Mouse (Mus musculus) forebrain, postnatal 0 days (tissue): ENCODE data around the gene Tmod1. TPM values are rescaled to one million over a fixed set of nuclear protein-coding genes. Genes with fewer than 3 reads are reported as not detected.
A peak's percentile ranks its signal among the peaks of the same experiment; 100 is the strongest.

Experiments used
- ATAC-seq: fragments of 200-750 bp; cut with Nextera tagmentation; 2 replicates; pipeline ENCODE4 v1.8.0; 2017; ENCODE audit warnings: mild to moderate bottlenecking, moderate library complexity
- DNase-seq: peaks from one replicate; pipeline ENCODE4 v3.0.0-alpha.2; 2015
- H3K27ac ChIP-seq: fragments of 300-500 bp; sonication (generic); 2 replicates; pipeline ENCODE4 v1.5.1; 2014; ENCODE audit warnings: low read depth, mild to moderate bottlenecking, antibody characterized with exemption, low read length, moderate library complexity, mixed read lengths
- H3K27me3 ChIP-seq: fragments of 300-500 bp; sonication (generic); 2 replicates; pipeline ENCODE4 v1.6.1; 2014; ENCODE audit warnings: mild to moderate bottlenecking, low read length, mixed read lengths; ENCODE audit not compliant: insufficient read depth
- H3K36me3 ChIP-seq: fragments of 300-500 bp; sonication (generic); 2 replicates; pipeline ENCODE4 v1.6.1; 2014; ENCODE audit warnings: mild to moderate bottlenecking, moderate library complexity; ENCODE audit not compliant: insufficient read depth
- H3K4me1 ChIP-seq: fragments of 300-500 bp; sonication (generic); 2 replicates; pipeline ENCODE4 v1.6.1; 2014; ENCODE audit warnings: antibody characterized with exemption; ENCODE audit not compliant: insufficient read depth
- H3K4me2 ChIP-seq: fragments of 300-500 bp; sonication (generic); 2 replicates; pipeline ENCODE4 v1.6.1; 2014; ENCODE audit warnings: low read depth, mild to moderate bottlenecking, moderate library complexity
- H3K4me3 ChIP-seq: fragments of 300-500 bp; sonication (generic); 2 replicates; pipeline ENCODE4 v1.5.1; 2014; ENCODE audit warnings: low read depth, low read length, mixed read lengths
- H3K9ac ChIP-seq: fragments of 300-500 bp; sonication (generic); 2 replicates; pipeline ENCODE4 v1.6.1; 2014; ENCODE audit warnings: mild to moderate bottlenecking
- H3K9me3 ChIP-seq: fragments of 300-500 bp; sonication (generic); 2 replicates; pipeline ENCODE4 v1.6.1; 2016; ENCODE audit warnings: low read length
- CTCF ChIP-seq: sonication (generic); IDR thresholded peaks from 2 replicates; pipeline ENCODE4 v1.5.1; 2016; ENCODE audit warnings: antibody characterized with exemption, control low read depth, low read depth
- WGBS: fragments of 180-500 bp; shearing (Covaris S2); extraction: QIAGEN DNeasy Blood & Tissue Kit; methylation state at CpG from one replicate; pipeline ENCODE4 v1.1.7; 2014; 5-methylcytosine and 5-hydroxymethylcytosine counted together
- polyA plus RNA-seq: library from polyadenylated mRNA; unstranded; fragments of >200 nt; fragmentation: Nextera tagmentation; extraction: Ambion mirVana; gene quantifications from 2 replicates; pipeline ENCODE4 v1.2.1, GENCODE M21; 2015
- total RNA-seq: library from RNA; depleted of rRNA; stranded (reverse); fragments of >200 nt; gene quantifications from 2 replicates; pipeline ENCODE4 v1.2.3, GENCODE M21; 2014

Gene Tmod1
- total and polyA plus RNA-seq, 2 experiments from 2014 or later, result 1.0 to 1.8 TPM

- Histone ChIP-seq H3K9me3 (no peaks in the 10 kb centered on the region), H3K27me3 (no peaks in the 10 kb centered on the region), H3K36me3 (no peaks in the 10 kb centered on the region), H3K4me3 (no peak overlapping the region), H3K27ac (no peak overlapping the region), H3K9ac (no peak overlapping the region), H3K4me1 (no peaks in the 10 kb centered on the region), H3K4me2 (no peak overlapping the region)
- DNase-seq (no peak), ATAC-seq (no peak)
- WGBS, result 70% methylated on average over 2 of the region's 2 CpGs
- TF ChIP-seq CTCF, result no peak
Observed at GRCm38 (mm10) chr4:46076892-46077291, 38.2 kb downstream of the Tmod1 start.

DNA sequence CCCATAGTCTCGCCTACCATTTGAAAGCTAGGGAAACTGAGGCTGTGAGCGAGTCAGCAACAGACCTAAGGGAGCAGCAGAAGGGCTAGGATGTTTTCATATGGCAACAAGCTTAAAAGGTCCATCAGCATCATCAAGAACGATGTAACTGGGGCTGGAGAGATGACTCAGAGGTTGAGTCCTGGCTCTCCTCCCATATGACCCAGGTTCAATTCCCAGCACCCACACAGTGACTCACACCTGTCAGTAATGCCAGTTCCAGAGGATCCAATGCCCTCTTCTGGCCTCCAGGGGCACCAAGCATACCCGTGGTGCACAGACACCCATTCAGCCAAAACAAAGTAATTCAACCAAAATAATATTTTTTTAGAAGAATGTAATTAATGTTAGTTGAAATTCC is 41.5 kb downstream of the Tmod1 start:
- no peak overlapping the region for H3K4me2 ChIP-seq
- no peak for TF ChIP-seq CTCF
- no peak for ATAC-seq
- H3K36me3 ChIP-seq, result no peaks in the 10 kb centered on the region
- no peak for DNase-seq
- no peaks in the 10 kb centered on the region for H3K4me1 ChIP-seq
- H3K9me3 ChIP-seq, result no peaks in the 10 kb centered on the region
- H3K4me3 ChIP-seq, result no peak overlapping the region
- no peak overlapping the region for H3K9ac ChIP-seq
- H3K27me3 ChIP-seq, result no peaks in the 10 kb centered on the region
- no peak overlapping the region for H3K27ac ChIP-seq
- WGBS, result 88% methylated on average over 4 of the region's 4 CpGs

- H3K9ac ChIP-seq, result no peak overlapping the region
- H3K4me3 ChIP-seq, result no peak overlapping the region
- no peak overlapping the region for H3K27ac ChIP-seq
- DNase-seq (no peak), ATAC-seq (no peak)
- WGBS, result 71% methylated on average over 11 of the region's 11 CpGs
- no peaks in the 10 kb centered on the region for H3K4me1 ChIP-seq
- H3K27me3 ChIP-seq, result no peaks in the 10 kb centered on the region
- no peaks in the 10 kb centered on the region for H3K36me3 ChIP-seq
- no peak for TF ChIP-seq CTCF
- H3K4me2 ChIP-seq, result no peak overlapping the region
- no peaks in the 10 kb centered on the region for H3K9me3 ChIP-seq
Observed at GRCm38 (mm10) chr4:46082555-46082954, 43.8 kb downstream of the Tmod1 start.

GRCm38 (mm10) chr4:46084416-46085172 is 45.9 kb downstream of the Tmod1 start:
- 52% methylated on average over 9 of the region's 9 CpGs for WGBS
- no peaks in the 10 kb centered on the region for H3K27me3 ChIP-seq
- H3K4me3 ChIP-seq, result no peak overlapping the region
- no peak overlapping the region for H3K4me2 ChIP-seq
- no peak for TF ChIP-seq CTCF
- no peak for DNase-seq
- no peak overlapping the region for H3K27ac ChIP-seq
- no peak overlapping the region for H3K9ac ChIP-seq
- H3K4me1 ChIP-seq, result no peaks in the 10 kb centered on the region
- no peaks in the 10 kb centered on the region for H3K9me3 ChIP-seq
- no peaks in the 10 kb centered on the region for H3K36me3 ChIP-seq
- peak; percentile 36; the same call in 1 of the 2 replicates for ATAC-seq

- H3K9me3 ChIP-seq, result no peaks in the 10 kb centered on the region
- DNase-seq, result no peak
- ATAC-seq, result no peak
Observed at GRCm38 (mm10) chr4:46085223-46085811, 46.6 kb downstream of the Tmod1 start.

DNA sequence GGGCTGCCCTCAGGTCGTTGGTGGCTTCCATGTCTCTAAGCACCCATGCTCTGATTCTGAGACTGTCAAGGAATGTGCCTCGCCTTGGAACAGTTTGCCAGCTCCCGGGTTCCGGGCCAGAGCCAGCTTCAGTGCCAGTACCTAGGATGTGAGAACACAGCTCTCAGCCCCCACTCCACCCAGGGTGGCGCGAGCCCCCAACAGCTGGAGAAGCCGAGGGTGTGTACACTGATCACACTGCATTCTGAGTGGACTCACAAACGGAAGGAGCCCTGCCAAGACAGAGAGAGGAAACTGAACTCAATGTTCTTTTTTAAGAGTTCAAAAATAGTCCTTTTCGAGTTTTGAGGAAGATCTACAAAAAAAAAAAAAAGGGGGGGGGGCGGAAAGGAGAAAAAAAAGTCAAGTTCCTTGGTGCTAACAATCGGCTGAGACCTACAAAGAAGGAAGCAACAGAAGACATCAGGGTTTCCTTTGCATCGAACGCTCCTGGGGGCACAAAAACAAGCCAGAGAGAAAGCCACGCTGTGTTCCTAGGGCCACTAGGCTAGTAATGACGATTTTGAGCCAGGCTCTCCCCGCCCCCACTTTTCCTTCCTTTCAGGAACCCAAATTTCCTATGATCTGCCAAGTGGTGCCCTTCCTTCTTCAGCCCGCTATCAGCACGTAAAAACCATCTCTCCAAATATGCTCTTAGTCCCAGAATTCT is 48.1 kb downstream of the Tmod1 start:
- DNase-seq (no peak), ATAC-seq (no peak)
- no peak for TF ChIP-seq CTCF
- Histone ChIP-seq H3K4me2 (no peak overlapping the region), H3K9ac (no peak overlapping the region), H3K36me3 (no peaks in the 10 kb centered on the region), H3K27ac (no peak overlapping the region), H3K4me1 (no peaks in the 10 kb centered on the region), H3K9me3 (no peaks in the 10 kb centered on the region), H3K27me3 (no peaks in the 10 kb centered on the region), H3K4me3 (no peak overlapping the region)
- WGBS, result 78% methylated on average over 18 of the region's 18 CpGs

More at GRCm38 (mm10) chr4:46085223-46085811, 46.6 kb downstream of the Tmod1 start:
- Histone ChIP-seq H3K27ac (no peak overlapping the region), H3K36me3 (no peaks in the 10 kb centered on the region), H3K4me1 (no peaks in the 10 kb centered on the region), H3K4me2 (no peak overlapping the region), H3K9ac (no peak overlapping the region), H3K27me3 (no peaks in the 10 kb centered on the region), H3K4me3 (no peak overlapping the region)
- TF ChIP-seq CTCF, result no peak
- WGBS, result 60% methylated on average over 9 of the region's 9 CpGs

GRCm38 (mm10) chr4:46087427-46087771 is 48.7 kb downstream of the Tmod1 start:
- 84% methylated on average over 7 of the region's 7 CpGs for WGBS
- H3K9me3 ChIP-seq, result no peaks in the 10 kb centered on the region
- no peak for TF ChIP-seq CTCF
- H3K4me1 ChIP-seq, result no peaks in the 10 kb centered on the region
- H3K4me3 ChIP-seq, result no peak overlapping the region
- no peak overlapping the region for H3K9ac ChIP-seq
- no peaks in the 10 kb centered on the region for H3K27me3 ChIP-seq
- no peaks in the 10 kb centered on the region for H3K36me3 ChIP-seq
- no peak for ATAC-seq
- no peak overlapping the region for H3K27ac ChIP-seq
- DNase-seq, result no peak
- H3K4me2 ChIP-seq, result no peak overlapping the region
